In the genomic region with DNA sequence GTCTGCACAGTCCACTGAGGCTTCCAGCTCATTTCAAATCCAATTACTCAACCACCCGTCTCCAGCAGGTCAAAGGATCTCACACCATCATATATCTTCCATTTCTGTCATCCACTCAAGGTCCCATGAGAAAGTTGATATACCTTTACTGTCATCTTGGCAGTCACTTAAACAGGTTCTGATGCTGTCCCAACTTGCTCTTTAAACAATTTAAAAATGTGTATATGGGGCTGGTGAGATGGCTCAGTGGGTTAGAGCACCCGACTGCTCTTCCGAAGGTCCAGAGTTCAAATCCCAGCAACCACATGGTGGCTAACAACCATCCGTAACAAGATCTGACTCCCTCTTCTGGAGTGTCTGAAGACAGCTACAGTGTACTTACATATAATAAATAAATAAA, we compare ENCODE assay signal across 25 mouse cellular contexts. TPM values are rescaled to one million over a fixed set of nuclear protein-coding genes. Genes with fewer than 3 reads are reported as not detected.
"Had no signal": no experiment of that assay in that cellular context is flagged by ENCODE, and none has a peak within 500 bp of the region (broad histone marks: within the 10 kb centered on the region; RNA-seq: fewer than 3 reads in every experiment).

No protein-coding gene starts in this region.

RNA-seq across cellular contexts. Expression of a gene that starts 31.7 kb away (rescaled TPM):
- total RNA-seq: gastrocnemius, adult 18-20 months; gastrocnemius, adult 8-10 months; gastrocnemius, postnatal 14 days; gastrocnemius, postnatal 36 days; heart, adult 2 months; heart, postnatal 14 days; heart, postnatal 36 days; hematopoietic stem cell, adult 5-6 weeks; hindbrain, postnatal 0 days; layer of hippocampus, adult 2 months; layer of hippocampus, postnatal 10 days; layer of hippocampus, postnatal 25 days; left cerebral cortex, adult 2 months; left cerebral cortex, postnatal 14 days; left cerebral cortex, postnatal 36 days; liver, adult 2 months had no signal
- polyA plus RNA-seq: gonadal fat pad, adult 2 months; heart, adult 2 months; heart, postnatal 0 days; hindbrain, embryonic 11.5 days; hindbrain, embryonic 15.5 days; intestine, embryonic 14.5 days; kidney, embryonic 16.5 days; limb, embryonic 13.5 days; limb, embryonic 15.5 days; liver, adult 2 months; liver, embryonic 16.5 days had no signal
